In genomic region chr7:79831145-79831544, GRCm38 (mm10) we compare ENCODE assay signal across 20 mouse cellular contexts. TPM values are rescaled to one million over a fixed set of nuclear protein-coding genes. Genes with fewer than 3 reads are reported as not detected.
A peak's percentile ranks its signal among the peaks of the same experiment; 100 is the strongest.
DNase-seq lines count a peak whose midpoint lies in the region; ATAC-seq and TF ChIP-seq lines count a peak whose summit lies in the region.
"Had no signal": no experiment of that assay in that cellular context is flagged by ENCODE, and none has a peak within 500 bp of the region (broad histone marks: within the 10 kb centered on the region; RNA-seq: fewer than 3 reads in every experiment).

No protein-coding gene starts in this region.

- no peaks in the 10 kb centered on the region for H3K9me3 ChIP-seq in heart, embryonic 14.5 days (ENCODE audit: control insufficient read depth, low read length)
- no peaks in the 10 kb centered on the region for H3K9me3 ChIP-seq in lung, postnatal 0 days (ENCODE audit: low read length)
- H3K9me3 ChIP-seq: embryonic facial prominence, embryonic 15.5 days; forebrain, embryonic 13.5 days; hindbrain, embryonic 13.5 days; liver, embryonic 13.5 days had no signal

- intact Hi-C loops in heart, postnatal 36 days (cut with DNase I) = no loop called here

- TF ChIP-seq EP300 in lung, postnatal 0 days (IDR thresholded peaks at IDR 0.05) = peak; percentile 63

- DNase-seq in heart, postnatal 36 days = no peak
- DNase-seq in adipocyte (ENCODE audit: low spot score) = peak; percentile 6
- peak; percentile 80 for DNase-seq in lung, postnatal 0 days (ENCODE audit: low spot score)
- DNase-seq in frontal cortex, postnatal 10 days (ENCODE audit: low spot score in 2 of 2) = no peak
- DNase-seq in ovary, postnatal 10 days (ENCODE audit: low spot score) = no peak
- DNase-seq: adrenal gland, postnatal 14 days; cerebellum, postnatal 36 days; liver, embryonic 13.5 days; right cerebral cortex, postnatal 25 days; thymus, postnatal 14 days had no signal

- no peak for TF ChIP-seq POLR2A in cortical plate, adult 2 months (IDR thresholded peaks at IDR 0.05; ENCODE audit: extremely low read depth, insufficient read depth, low read length)

- WGBS in heart, embryonic 14.5 days = 61% methylated on average over 6 of the region's 6 CpGs
- 41% methylated on average over 6 of the region's 6 CpGs for WGBS in lung, postnatal 0 days

- no peaks in the 10 kb centered on the region for H3K27me3 ChIP-seq in heart, embryonic 14.5 days (ENCODE audit: control insufficient read depth, insufficient read depth, low read length)
- no peaks in the 10 kb centered on the region for H3K27me3 ChIP-seq in lung, postnatal 0 days (replicated peaks; ENCODE audit: insufficient read depth, low read length)
- H3K27me3 ChIP-seq: embryonic facial prominence, embryonic 15.5 days; forebrain, embryonic 13.5 days; hindbrain, embryonic 13.5 days; liver, embryonic 13.5 days had no signal

- ATAC-seq in heart, embryonic 14.5 days (ENCODE audit: insufficient number of reproducible peaks, insufficient read depth, low FRiP score, low read depth) = no peak
- ATAC-seq in lung, postnatal 0 days = peak; percentile 86
- ATAC-seq in monocyte, adult 5-6 weeks (replicated peaks; ENCODE audit: insufficient number of reproducible peaks, low FRiP score, low TSS enrichment, poor library complexity, severe bottlenecking) = no peak
- ATAC-seq: forebrain, embryonic 13.5 days; intestine, postnatal 0 days had no signal

- no peak overlapping the region for H3K4me2 ChIP-seq in heart, embryonic 14.5 days (ENCODE audit: low read length)
- no peak overlapping the region for H3K4me2 ChIP-seq in lung, postnatal 0 days (replicated peaks; ENCODE audit: low read depth, low read length)
- H3K4me2 ChIP-seq: embryonic facial prominence, embryonic 15.5 days; forebrain, embryonic 13.5 days; hindbrain, embryonic 13.5 days; liver, embryonic 13.5 days had no signal

- no peak overlapping the region for H3K9ac ChIP-seq in heart, embryonic 14.5 days (ENCODE audit: low read length)
- H3K9ac ChIP-seq in lung, postnatal 0 days (replicated peaks; ENCODE audit: low read depth) = no peak overlapping the region
- H3K9ac ChIP-seq: embryonic facial prominence, embryonic 15.5 days; forebrain, embryonic 13.5 days; hindbrain, embryonic 13.5 days; liver, embryonic 13.5 days had no signal

- no peak overlapping the region for H3K4me3 ChIP-seq in heart, embryonic 14.5 days (ENCODE audit: control insufficient read depth in 1 of 2, insufficient read depth in 1 of 2, low read depth in 1 of 2, low read length in 2 of 2)
- no peak overlapping the region for H3K4me3 ChIP-seq in cortical plate, adult 2 months (ENCODE audit: insufficient read depth, low read length)
- no peak overlapping the region for H3K4me3 ChIP-seq in lung, postnatal 0 days (ENCODE audit: low read depth, low read length)
- H3K4me3 ChIP-seq: embryonic facial prominence, embryonic 15.5 days; forebrain, embryonic 13.5 days; hindbrain, embryonic 13.5 days; liver, embryonic 13.5 days; myocyte had no signal

- H3K36me3 ChIP-seq in heart, embryonic 14.5 days (ENCODE audit: control insufficient read depth, insufficient read depth, low read length) = 0 out of 2 replicates have a peak, but pooled peaks cover 1% of the 10 kb centered on the region
- no peaks in the 10 kb centered on the region for H3K36me3 ChIP-seq in lung, postnatal 0 days (ENCODE audit: insufficient read depth, low read length)
- H3K36me3 ChIP-seq: hindbrain, embryonic 13.5 days had no signal

- no peak for TF ChIP-seq CTCF in cortical plate, adult 2 months (IDR thresholded peaks at IDR 0.05; ENCODE audit: extremely low read depth, insufficient read depth, low read length)
- TF ChIP-seq CTCF in lung, postnatal 0 days (IDR thresholded peaks at IDR 0.05) = no peak

- peak overlapping the region; percentile 43 to 58; a peak in 3 of 4 replicates for H3K27ac ChIP-seq in heart, embryonic 14.5 days (replicated peaks in 1 of 2; ENCODE audit: control insufficient read depth in 1 of 2, insufficient read depth in 1 of 2, low read depth in 2 of 2, low read length in 2 of 2)
- 0 out of 2 replicates have a peak overlapping the region, but pooled peaks have one; percentile 10 for H3K27ac ChIP-seq in cortical plate, adult 2 months (ENCODE audit: insufficient read depth, low read length)
- peak overlapping the region; percentile 74 for H3K27ac ChIP-seq in lung, postnatal 0 days (ENCODE audit: low read length)
- H3K27ac ChIP-seq: embryonic facial prominence, embryonic 15.5 days; forebrain, embryonic 13.5 days; hindbrain, embryonic 13.5 days; liver, embryonic 13.5 days had no signal

- no peaks in the 10 kb centered on the region for H3K4me1 ChIP-seq in heart, embryonic 14.5 days (ENCODE audit: control insufficient read depth in 2 of 2, insufficient read depth in 2 of 2, low read length in 2 of 2)
- no peaks in the 10 kb centered on the region for H3K4me1 ChIP-seq in cortical plate, adult 2 months (ENCODE audit: control insufficient read depth, insufficient read depth, low read length)
- H3K4me1 ChIP-seq in lung, postnatal 0 days (ENCODE audit: insufficient read depth, low read depth, low read length) = no peaks in the 10 kb centered on the region
- H3K4me1 ChIP-seq: forebrain, embryonic 13.5 days; hindbrain, embryonic 13.5 days; liver, embryonic 13.5 days had no signal

RNA-seq across cellular contexts. Expression of gene Mesp2, which starts 20.6 kb away (rescaled TPM):
- 0.27 and 0.59 TPM in 2 replicates for polyA plus RNA-seq in heart, embryonic 14.5 days (2014; fragmentation: Nextera tagmentation; extraction: Ambion mirVana)
- total RNA-seq in heart, postnatal 36 days (2021) = under 1 TPM in 1 of 2 experiments, not detected in 1; 0.14 TPM
- 0.91 and 0.98 TPM in 2 replicates for polyA plus RNA-seq in cortical plate, adult 2 months (2012; rRNA removed)
- 0.92 and 0.99 TPM in 2 replicates for polyA plus RNA-seq in lung, postnatal 0 days (2015; fragmentation: Nextera tagmentation; extraction: Ambion mirVana)
- total RNA-seq in monocyte, adult 5-6 weeks (2017) = not detected in 3 replicates
- total RNA-seq: gastrocnemius, adult 8-10 months; MEL had no signal
- polyA plus RNA-seq: myocyte had no signal

RNA-seq across cellular contexts. Expression of gene Anpep, which starts 29.7 kb away (rescaled TPM):
- polyA plus RNA-seq in heart, embryonic 14.5 days (2014; fragmentation: Nextera tagmentation; extraction: Ambion mirVana) = 9.0 and 10.4 TPM in 2 replicates
- 10 to 100 TPM; 12.0 to 14.5 TPM for total RNA-seq in heart, postnatal 36 days (2021)
- 4.7 and 5.6 TPM in 2 replicates for polyA plus RNA-seq in cortical plate, adult 2 months (2012; rRNA removed)
- polyA plus RNA-seq in lung, postnatal 0 days (2015; fragmentation: Nextera tagmentation; extraction: Ambion mirVana) = 11.6 TPM in 2 replicates
- 0.68 to 0.75 TPM in 2 of 3 replicates, not detected in the other for total RNA-seq in monocyte, adult 5-6 weeks (2017)

RNA-seq across cellular contexts. Expression of gene Mesp1, which starts 37.6 kb away (rescaled TPM):
- polyA plus RNA-seq in heart, embryonic 14.5 days (2014; fragmentation: Nextera tagmentation; extraction: Ambion mirVana) = not detected in 2 replicates
- total RNA-seq in heart, postnatal 36 days (2021) = not detected
- 0.08 and 0.19 TPM in 2 replicates for polyA plus RNA-seq in cortical plate, adult 2 months (2012; rRNA removed)
- polyA plus RNA-seq in lung, postnatal 0 days (2015; fragmentation: Nextera tagmentation; extraction: Ambion mirVana) = 0.11 and 0.21 TPM in 2 replicates
- not detected in 3 replicates for total RNA-seq in monocyte, adult 5-6 weeks (2017)
- total RNA-seq: adrenal gland, postnatal 14 days; gastrocnemius, adult 8-10 months; MEL had no signal
- polyA plus RNA-seq: forebrain, embryonic 13.5 days; hindbrain, embryonic 13.5 days; liver, embryonic 13.5 days; myocyte had no signal

Comparison
In these comparisons a context has a peak if more than half of its experiments do, and no peak if none do; other contexts are left out.
1. H3K27ac ChIP-seq: peak in every context shown above with its lines; median percentile 74 in lung, postnatal 0 days; 50 in heart, embryonic 14.5 days; 10 in cortical plate, adult 2 months.
2. DNase-seq: peak in adipocyte (single experiment) and lung, postnatal 0 days (single experiment); none in heart, postnatal 36 days (0 of 2), frontal cortex, postnatal 10 days (0 of 2) and ovary, postnatal 10 days (single experiment).